Mouse (Mus musculus) cerebellum, postnatal 25 days (tissue): ENCODE results near the gene Prl5a1.

Source experiments
- DNase-seq, 2 experiments: peaks; one replicate each; pipeline ENCODE4 v3.0.0; 2021; ENCODE audit warnings: mixed read lengths in 2 of 2

Gene Prl5a1

DNA sequence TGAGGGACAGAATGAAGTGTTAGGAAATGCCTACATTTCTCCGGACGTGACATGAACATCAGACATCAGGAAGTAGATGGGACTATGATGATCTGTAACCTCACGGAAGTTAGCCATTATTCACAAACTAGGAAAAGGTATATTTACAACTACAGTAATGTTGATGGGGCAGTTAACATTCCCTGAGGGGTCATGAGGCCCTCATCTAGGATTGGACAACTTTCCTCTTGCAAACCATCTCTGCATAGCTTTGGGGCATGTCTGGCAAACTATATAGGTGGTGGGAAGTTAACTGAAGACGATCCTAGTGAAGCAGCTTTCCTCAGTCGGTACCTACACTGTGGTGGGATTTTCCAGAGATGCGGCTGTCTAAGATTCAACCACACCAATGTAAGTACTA lies at the start of gene Prl5a1:
Gene Prl5a1, plus strand, starts transcription at position 301 of the 400 bp plus-strand sequence.
- DNase-seq, result no peak

GRCm38 (mm10) chr13:28096161-28096560 lies 46.1 kb upstream of the Prl5a1 start:
- DNase-seq, result no peak

DNA sequence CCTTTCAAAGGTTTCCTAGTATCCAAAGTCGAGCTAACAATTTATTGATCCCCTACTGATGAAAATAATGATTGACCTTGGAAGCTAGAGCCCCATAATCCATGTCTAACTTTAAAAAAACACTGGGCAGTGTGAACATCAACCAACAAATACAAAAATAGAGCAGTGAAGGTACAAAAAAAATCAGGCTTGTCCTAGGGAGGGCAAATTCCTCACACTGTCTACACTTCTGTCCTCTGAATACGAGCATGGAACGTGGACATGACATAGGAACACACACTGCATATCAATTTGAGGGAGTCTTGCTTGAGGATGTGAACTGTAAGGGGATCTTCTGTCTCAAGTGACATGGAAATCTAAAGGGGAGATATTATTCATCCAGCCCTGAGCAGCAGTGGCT lies 33.7 kb upstream of the Prl5a1 start:
- DNase-seq, result no peak

DNA sequence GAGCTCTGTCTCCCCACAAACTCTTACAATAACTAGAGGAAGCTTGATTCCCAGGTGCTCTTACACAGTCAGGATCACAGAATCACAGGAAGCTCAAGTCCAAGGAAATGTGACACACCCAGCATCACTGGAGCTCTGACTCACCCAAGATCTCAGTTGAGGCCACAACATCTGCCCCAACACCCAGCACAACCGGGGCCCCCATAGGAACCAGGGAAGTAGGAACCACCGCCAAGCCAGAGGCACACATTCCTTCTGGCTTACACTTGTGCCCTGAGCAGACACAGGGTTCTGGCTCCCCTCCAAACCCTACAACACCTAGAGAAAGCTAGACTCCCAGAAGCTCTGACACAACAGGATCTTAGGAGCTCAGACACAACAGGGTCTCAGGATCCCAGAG lies 9.5 kb upstream of the Prl5a1 start:
- DNase-seq, result no peak

- DNase-seq, result no peak
Observed at GRCm38 (mm10) chr13:28135790-28136189, 6.5 kb upstream of the Prl5a1 start.
